Mouse (Mus musculus): ENCODE data around the gene Susd1. TPM values are rescaled to one million over a fixed set of nuclear protein-coding genes. Genes with fewer than 3 reads are reported as not detected.
"Not testable (repeated sequence)": the region's sequence is repeated elsewhere in the genome, so short reads cannot be mapped to it uniquely, and the experiment has no call there.

Susd1 gene
- total RNA-seq, 2 experiments from 2014 or later, result 9.9 to 10.3 TPM

- Histone ChIP-seq H3K4me3 (no peak overlapping the region), H3K27ac (no peak overlapping the region)
- DNase-seq (ENCODE audit: low spot score in 2 of 2), result no peak
- TF ChIP-seq CTCF (conservative IDR thresholded peaks at IDR 0.05), result no peak
Measured at GRCm38 (mm10) chr4:59291914-59292718, 146.3 kb downstream of the Susd1 start.

GRCm38 (mm10) chr4:59290972-59291576 is 147.4 kb downstream of the Susd1 start:
- Histone ChIP-seq H3K27ac (no peak overlapping the region), H3K4me3 (no peak overlapping the region)
- no peak for DNase-seq (ENCODE audit: low spot score in 2 of 2)
- TF ChIP-seq CTCF (conservative IDR thresholded peaks at IDR 0.05), result no peak

- DNase-seq (ENCODE audit: low spot score in 2 of 2), result no peak
- Histone ChIP-seq H3K4me3 (no peak overlapping the region), H3K27ac (no peak overlapping the region)
- no peak for TF ChIP-seq CTCF (conservative IDR thresholded peaks at IDR 0.05)
Measured at GRCm38 (mm10) chr4:59287103-59287502, 151.3 kb downstream of the Susd1 start.

GRCm38 (mm10) chr4:59286351-59286750 is 152.1 kb downstream of the Susd1 start:
- not testable (repeated sequence) for H3K4me3 ChIP-seq; H3K27ac ChIP-seq; DNase-seq (ENCODE audit: low spot score in 2 of 2)

- DNase-seq (ENCODE audit: low spot score in 2 of 2), result no peak
- Histone ChIP-seq H3K4me3 (no peak overlapping the region), H3K27ac (no peak overlapping the region)
- TF ChIP-seq CTCF (conservative IDR thresholded peaks at IDR 0.05), result no peak
Measured at GRCm38 (mm10) chr4:59282699-59283487, 155.5 kb downstream of the Susd1 start.

- H3K4me3 ChIP-seq, result no peak overlapping the region
- no peak for TF ChIP-seq CTCF (conservative IDR thresholded peaks at IDR 0.05)
- DNase-seq (ENCODE audit: low spot score in 2 of 2), result no peak
- H3K27ac ChIP-seq, result no peak overlapping the region
Measured at GRCm38 (mm10) chr4:59282137-59282536, 156.3 kb downstream of the Susd1 start.

GRCm38 (mm10) chr4:59280876-59281275 is 157.6 kb downstream of the Susd1 start:
- no peak for TF ChIP-seq CTCF (conservative IDR thresholded peaks at IDR 0.05)
- H3K4me3 ChIP-seq, result no peak overlapping the region
- DNase-seq (ENCODE audit: low spot score in 2 of 2), result no peak
- no peak overlapping the region for H3K27ac ChIP-seq

- no peak for TF ChIP-seq CTCF (conservative IDR thresholded peaks at IDR 0.05)
- Histone ChIP-seq H3K27ac (no peak overlapping the region), H3K4me3 (no peak overlapping the region)
- DNase-seq (ENCODE audit: low spot score in 2 of 2), result no peak
Measured at GRCm38 (mm10) chr4:59279111-59279510, 159.3 kb downstream of the Susd1 start.

- Histone ChIP-seq H3K27ac (no peak overlapping the region), H3K4me3 (no peak overlapping the region)
- no peak for TF ChIP-seq CTCF (conservative IDR thresholded peaks at IDR 0.05)
- no peak for DNase-seq (ENCODE audit: low spot score in 2 of 2)
Measured at GRCm38 (mm10) chr4:59278410-59278809, 160.0 kb downstream of the Susd1 start.

GRCm38 (mm10) chr4:59277958-59278357 is 160.5 kb downstream of the Susd1 start:
- no peak overlapping the region for H3K4me3 ChIP-seq
- no peak for DNase-seq (ENCODE audit: low spot score in 2 of 2)
- no peak overlapping the region for H3K27ac ChIP-seq
- TF ChIP-seq CTCF (conservative IDR thresholded peaks at IDR 0.05), result no peak

GRCm38 (mm10) chr4:59275956-59276355 is 162.5 kb downstream of the Susd1 start:
- no peak for DNase-seq (ENCODE audit: low spot score in 2 of 2)

GRCm38 (mm10) chr4:59275494-59275893 is 162.9 kb downstream of the Susd1 start:
- H3K4me3 ChIP-seq, result no peak overlapping the region
- H3K27ac ChIP-seq, result no peak overlapping the region
- no peak for DNase-seq (ENCODE audit: low spot score in 2 of 2)
- no peak for TF ChIP-seq CTCF (conservative IDR thresholded peaks at IDR 0.05)

More at GRCm38 (mm10) chr4:59275956-59276355, 162.5 kb downstream of the Susd1 start:
- Histone ChIP-seq H3K27ac (no peak overlapping the region), H3K4me3 (no peak overlapping the region)
- TF ChIP-seq CTCF (conservative IDR thresholded peaks at IDR 0.05), result no peak

GRCm38 (mm10) chr4:59274136-59274535 is 164.3 kb downstream of the Susd1 start:
- Histone ChIP-seq H3K4me3 (no peak overlapping the region), H3K27ac (no peak overlapping the region)
- no peak for TF ChIP-seq CTCF (conservative IDR thresholded peaks at IDR 0.05)
- DNase-seq (ENCODE audit: low spot score in 2 of 2), result no peak

Data from layer of hippocampus, adult 2 months (tissue).